Mouse (Mus musculus): ENCODE measurements around the gene 1700001C02Rik.

- TF ChIP-seq CTCF (IDR thresholded peaks at IDR 0.05; ENCODE audit: control insufficient read depth, insufficient read depth, insufficient replicate concordance, low read depth, low read length) (no peak), POLR2A (IDR thresholded peaks at IDR 0.05; ENCODE audit: control insufficient read depth, low read depth, low read length) (no peak)
These were observed 4.0 kb upstream of the 1700001C02Rik start, which contains the start of gene Otof for GRCm38 (mm10) chr5:30461821-30462220.
